ENCODE assay signal across 23 mouse cellular contexts in genomic region chr1:168569930-168570515, GRCm38 (mm10).
DNase-seq lines count a peak whose midpoint lies in the region; ATAC-seq and TF ChIP-seq lines count a peak whose summit lies in the region.
"Had no signal": no experiment of that assay in that cellular context is flagged by ENCODE, and none has a peak within 500 bp of the region (broad histone marks: within the 10 kb centered on the region; RNA-seq: fewer than 3 reads in every experiment).

No protein-coding gene starts in this region.

- H3K4me2 ChIP-seq in forebrain, embryonic 13.5 days = no peak overlapping the region
- no peak overlapping the region for H3K4me2 ChIP-seq in forebrain, postnatal 0 days (ENCODE audit: low read depth)
- H3K4me2 ChIP-seq in midbrain, embryonic 12.5 days (replicated peaks) = no peak overlapping the region
- no peak overlapping the region for H3K4me2 ChIP-seq in midbrain, embryonic 15.5 days
- no peak overlapping the region for H3K4me2 ChIP-seq in forebrain, embryonic 16.5 days (ENCODE audit: low read length)
- H3K4me2 ChIP-seq: heart, embryonic 13.5 days; hindbrain, embryonic 15.5 days had no signal

- no peak overlapping the region for H3K27ac ChIP-seq in forebrain, embryonic 13.5 days
- no peak overlapping the region for H3K27ac ChIP-seq in forebrain, postnatal 0 days (ENCODE audit: low read depth, low read length)
- H3K27ac ChIP-seq in midbrain, embryonic 12.5 days (replicated peaks) = no peak overlapping the region
- H3K27ac ChIP-seq in midbrain, embryonic 15.5 days = no peak overlapping the region
- H3K27ac ChIP-seq in forebrain, embryonic 16.5 days (ENCODE audit: low read length) = no peak overlapping the region
- H3K27ac ChIP-seq: heart, adult 2 months; heart, embryonic 10.5 days; heart, embryonic 13.5 days; hindbrain, embryonic 15.5 days had no signal

- TF ChIP-seq POLR2A in brain, embryonic 14.5 days (IDR thresholded peaks at IDR 0.05; ENCODE audit: borderline replicate concordance, extremely low read depth, insufficient read depth, insufficient read length, poor library complexity, severe bottlenecking) = no peak

- H3K27me3 ChIP-seq in forebrain, embryonic 13.5 days = no peaks in the 10 kb centered on the region
- H3K27me3 ChIP-seq in forebrain, postnatal 0 days (ENCODE audit: insufficient read depth, low read length) = no peaks in the 10 kb centered on the region
- no peaks in the 10 kb centered on the region for H3K27me3 ChIP-seq in midbrain, embryonic 12.5 days
- no peaks in the 10 kb centered on the region for H3K27me3 ChIP-seq in midbrain, embryonic 15.5 days (replicated peaks)
- no peaks in the 10 kb centered on the region for H3K27me3 ChIP-seq in forebrain, embryonic 16.5 days (replicated peaks; ENCODE audit: control insufficient read depth, insufficient read depth, low read length)
- H3K27me3 ChIP-seq: heart, embryonic 13.5 days; hindbrain, embryonic 15.5 days had no signal

- no peaks in the 10 kb centered on the region for H3K9me3 ChIP-seq in forebrain, embryonic 13.5 days (replicated peaks)
- no peaks in the 10 kb centered on the region for H3K9me3 ChIP-seq in forebrain, postnatal 0 days (ENCODE audit: low read length)
- no peaks in the 10 kb centered on the region for H3K9me3 ChIP-seq in midbrain, embryonic 12.5 days
- H3K9me3 ChIP-seq in midbrain, embryonic 15.5 days = no peaks in the 10 kb centered on the region
- H3K9me3 ChIP-seq in forebrain, embryonic 16.5 days (ENCODE audit: control insufficient read depth, low read length) = no peaks in the 10 kb centered on the region
- H3K9me3 ChIP-seq: heart, embryonic 10.5 days; heart, embryonic 13.5 days; hindbrain, embryonic 15.5 days had no signal

- TF ChIP-seq CTCF in forebrain, postnatal 0 days (IDR thresholded peaks at IDR 0.05; ENCODE audit: low read depth) = no peak
- no peak for TF ChIP-seq CTCF in brain, embryonic 14.5 days (IDR thresholded peaks at IDR 0.05; ENCODE audit: borderline replicate concordance, extremely low read depth, insufficient read depth, insufficient read length)

- H3K9ac ChIP-seq in forebrain, embryonic 13.5 days = no peak overlapping the region
- H3K9ac ChIP-seq in forebrain, postnatal 0 days = no peak overlapping the region
- no peak overlapping the region for H3K9ac ChIP-seq in midbrain, embryonic 12.5 days (replicated peaks)
- H3K9ac ChIP-seq in midbrain, embryonic 15.5 days = no peak overlapping the region
- no peak overlapping the region for H3K9ac ChIP-seq in forebrain, embryonic 16.5 days (replicated peaks; ENCODE audit: low read depth, low read length)
- H3K9ac ChIP-seq: heart, embryonic 13.5 days; hindbrain, embryonic 15.5 days had no signal

- H3K36me3 ChIP-seq in forebrain, embryonic 13.5 days (ENCODE audit: poor library complexity, severe bottlenecking) = no peaks in the 10 kb centered on the region
- H3K36me3 ChIP-seq in forebrain, postnatal 0 days (ENCODE audit: insufficient read depth) = no peaks in the 10 kb centered on the region
- H3K36me3 ChIP-seq in midbrain, embryonic 12.5 days = no peaks in the 10 kb centered on the region
- no peaks in the 10 kb centered on the region for H3K36me3 ChIP-seq in midbrain, embryonic 15.5 days (replicated peaks)
- no peaks in the 10 kb centered on the region for H3K36me3 ChIP-seq in forebrain, embryonic 16.5 days (ENCODE audit: control insufficient read depth, insufficient read depth)
- H3K36me3 ChIP-seq: heart, embryonic 10.5 days; heart, embryonic 13.5 days; hindbrain, embryonic 15.5 days had no signal

- peak; percentile 78 for ATAC-seq in forebrain, embryonic 13.5 days
- no peak for ATAC-seq in forebrain, postnatal 0 days
- peak; percentile 65 for ATAC-seq in midbrain, embryonic 12.5 days (ENCODE audit: low FRiP score, low read depth)
- ATAC-seq in midbrain, embryonic 15.5 days (replicated peaks) = no peak
- peak; percentile 78 for ATAC-seq in forebrain, embryonic 16.5 days
- ATAC-seq: CD4-positive, CD25-positive, alpha-beta regulatory T cell, adult 4 months; intestine, postnatal 0 days had no signal

- H3K4me3 ChIP-seq in forebrain, embryonic 13.5 days = no peak overlapping the region
- no peak overlapping the region for H3K4me3 ChIP-seq in forebrain, postnatal 0 days (ENCODE audit: low read depth, low read length)
- H3K4me3 ChIP-seq in midbrain, embryonic 12.5 days = no peak overlapping the region
- H3K4me3 ChIP-seq in midbrain, embryonic 15.5 days = no peak overlapping the region
- H3K4me3 ChIP-seq in forebrain, embryonic 16.5 days (replicated peaks; ENCODE audit: low read length) = no peak overlapping the region
- H3K4me3 ChIP-seq: heart, adult 2 months; heart, embryonic 10.5 days; heart, embryonic 13.5 days; hindbrain, embryonic 15.5 days had no signal

- WGBS in forebrain, embryonic 13.5 days = 12% methylated on average over 5 of the region's 5 CpGs
- 15% methylated on average over 5 of the region's 5 CpGs for WGBS in forebrain, postnatal 0 days
- 23% methylated on average over 5 of the region's 5 CpGs for WGBS in midbrain, embryonic 12.5 days
- 16% methylated on average over 5 of the region's 5 CpGs for WGBS in midbrain, embryonic 15.5 days
- 11% methylated on average over 5 of the region's 5 CpGs for WGBS in forebrain, embryonic 16.5 days

- peaks cover 13% of the 10 kb centered on the region; the same call in 1 of the 2 replicates for H3K4me1 ChIP-seq in forebrain, embryonic 13.5 days
- H3K4me1 ChIP-seq in forebrain, postnatal 0 days (ENCODE audit: insufficient read depth) = no peaks in the 10 kb centered on the region
- peaks cover 5% of the 10 kb centered on the region; the same call in 1 of the 2 replicates for H3K4me1 ChIP-seq in midbrain, embryonic 12.5 days
- no peaks in the 10 kb centered on the region for H3K4me1 ChIP-seq in midbrain, embryonic 15.5 days
- no peaks in the 10 kb centered on the region for H3K4me1 ChIP-seq in forebrain, embryonic 16.5 days (replicated peaks; ENCODE audit: control insufficient read depth, insufficient read depth, low read length)
- H3K4me1 ChIP-seq: heart, embryonic 10.5 days; heart, embryonic 13.5 days; hindbrain, embryonic 15.5 days had no signal

- no peak for DNase-seq in forebrain, postnatal 0 days
- peak; percentile 87 for DNase-seq in brain, embryonic 14.5 days (ENCODE audit: low read depth)
- DNase-seq in cerebellum, adult 8-10 months = no peak
- DNase-seq: adrenal gland, adult 2 months; adrenal gland, postnatal 14 days; cerebellum, adult 18-20 months; cerebellum, adult 9-11 months; cerebellum, postnatal 25 days; embryo, embryonic 11 days; gastrocnemius, postnatal 36 days; heart, adult 2 months; heart, postnatal 14 days; heart, postnatal 4 days; kidney, adult 2 months had no signal

Comparison
In these comparisons a context has a peak if more than half of its experiments do, and no peak if none do; other contexts are left out.
1. ATAC-seq: peak in forebrain, embryonic 13.5 days (single experiment), midbrain, embryonic 12.5 days (single experiment) and forebrain, embryonic 16.5 days (single experiment); none in forebrain, postnatal 0 days (single experiment) and midbrain, embryonic 15.5 days (single experiment).